Mouse (Mus musculus) megakaryocyte progenitor cell, adult 5-6 weeks (primary cell): ENCODE data around the gene Tas2r134. TPM values are rescaled to one million over a fixed set of nuclear protein-coding genes. Genes with fewer than 3 reads are reported as not detected.

Experiments
- ATAC-seq: replicated peaks from 2 replicates; pipeline ENCODE4 v1.8.0; 2016; ENCODE audit warnings: mild to moderate bottlenecking, moderate TSS enrichment, inconsistent platforms; ENCODE audit not compliant: poor library complexity
- total RNA-seq, 2 experiments: library from RNA; stranded (forward) in 1 of 2; stranded (reverse) in 1 of 2; fragments of 157-497, 149-512 nt in 1 of 2; fragments of 200-1000 nt in 1 of 2; gene quantifications; 2 replicates each; pipeline versions ENCODE4 v1.2.3 to v1.2.4; 2015 to 2017

The Tas2r134 gene
- total RNA-seq (2015): not detected in 2 replicates
- not detected in 2 replicates for total RNA-seq (2017)

DNA sequence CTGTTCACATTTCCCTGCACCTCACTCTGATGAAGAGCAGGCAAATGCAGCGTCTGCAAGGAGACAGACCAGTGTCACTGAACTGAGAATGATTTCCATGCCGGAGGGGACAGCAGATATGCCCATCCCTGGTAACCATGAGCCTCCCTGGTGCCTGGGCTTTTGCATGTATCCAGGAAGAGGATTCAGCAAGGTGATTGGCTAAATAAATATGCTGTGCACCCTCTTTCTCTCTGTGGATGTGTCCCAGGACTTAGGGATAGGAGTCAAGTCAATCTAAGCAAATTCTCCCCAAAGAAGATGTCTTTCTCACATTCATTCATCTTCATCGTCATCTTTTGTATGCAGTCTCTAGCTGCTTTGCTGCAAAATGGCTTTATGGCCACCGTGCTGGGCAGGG is at the start of gene Tas2r134:
Tas2r134 (plus strand) TSS at position 301 of the 400 bp plus-strand sequence.
- ATAC-seq: no peak

DNA sequence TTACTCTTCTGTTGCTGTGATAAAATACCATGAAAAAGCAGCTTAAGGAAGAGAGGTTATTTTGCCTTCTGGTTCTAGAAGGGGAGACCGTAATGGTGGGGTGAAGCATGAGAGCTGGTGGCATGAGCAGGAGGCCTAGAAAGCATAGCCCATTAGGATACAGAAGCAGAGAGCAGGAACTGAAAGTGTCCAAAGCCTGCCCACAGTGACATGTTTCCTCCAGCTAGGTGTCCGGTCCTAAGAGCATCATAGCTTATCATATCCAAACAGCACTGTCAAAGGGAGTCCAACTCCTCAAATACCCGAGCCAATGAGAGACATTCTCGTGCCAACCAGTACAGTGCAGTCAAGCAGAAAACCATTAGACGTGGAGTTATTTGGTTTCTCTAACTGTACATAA is 47.5 kb upstream of the Tas2r134 start:
- peak; percentile 61 for ATAC-seq

DNA sequence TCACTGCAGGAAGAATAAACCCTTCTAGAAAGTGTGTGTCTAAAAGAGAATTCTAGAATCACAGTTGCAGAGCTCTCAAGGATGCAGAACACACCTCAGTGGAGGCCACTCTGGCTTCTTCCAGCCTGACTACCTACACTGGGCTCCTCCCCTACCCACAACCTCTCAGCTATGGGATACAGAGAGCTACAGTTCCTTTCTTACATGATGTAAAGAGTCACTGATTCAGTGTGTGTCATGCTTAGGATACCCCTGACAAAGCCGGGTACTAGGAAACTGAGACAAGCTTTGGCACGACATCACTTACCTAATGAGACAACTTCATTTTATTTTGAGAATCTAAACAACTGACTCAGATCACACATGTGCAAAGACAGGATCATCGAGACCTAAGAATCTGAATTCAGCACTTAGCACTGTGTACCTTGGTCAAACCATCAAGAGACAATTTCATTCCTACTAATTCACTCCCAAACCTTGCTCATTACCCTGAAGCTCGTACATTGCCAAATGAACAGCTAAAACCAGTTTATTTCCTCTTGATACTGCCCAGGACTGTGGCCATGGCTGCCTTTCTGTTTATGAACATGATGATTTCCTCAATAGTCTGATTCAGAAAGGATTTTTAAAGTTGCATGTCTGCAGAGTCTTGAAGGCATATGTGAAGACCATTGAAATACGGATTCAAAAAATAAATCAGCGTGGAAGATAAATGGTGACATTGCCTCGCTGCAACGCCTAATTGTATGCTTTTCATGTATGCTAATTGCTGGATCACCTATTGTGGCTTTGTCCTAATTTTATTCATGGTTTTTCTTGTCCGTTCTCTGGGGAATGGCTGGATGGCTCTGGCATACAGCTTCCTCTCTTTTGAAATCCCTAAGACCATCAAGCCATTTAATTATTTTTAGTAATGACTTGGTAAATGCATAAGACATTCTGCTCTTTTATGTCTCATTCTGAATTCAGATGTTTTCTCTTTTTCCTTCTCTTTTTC is 43.0 kb upstream of the Tas2r134 start:
- ATAC-seq: no peak

DNA sequence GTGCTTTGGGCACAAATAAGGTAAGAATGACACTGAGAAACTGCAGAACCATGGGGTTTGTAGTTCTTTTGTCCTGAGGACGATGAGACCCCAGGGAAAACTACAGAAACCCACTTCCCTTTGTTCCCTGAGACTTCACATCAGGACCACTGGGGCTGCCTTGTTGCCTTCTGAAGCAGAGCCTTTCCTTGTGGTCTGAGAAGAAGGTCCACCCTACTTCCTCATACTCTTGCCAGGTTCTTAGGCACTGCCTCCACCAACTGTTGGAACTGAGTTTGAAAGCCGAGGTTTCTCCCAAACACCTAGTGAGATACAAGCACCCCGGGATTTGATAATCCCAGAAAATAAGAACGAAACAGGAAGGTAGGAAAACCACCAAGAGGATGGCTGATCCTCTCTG is 39.0 kb upstream of the Tas2r134 start:
- ATAC-seq: peak; percentile 77

DNA sequence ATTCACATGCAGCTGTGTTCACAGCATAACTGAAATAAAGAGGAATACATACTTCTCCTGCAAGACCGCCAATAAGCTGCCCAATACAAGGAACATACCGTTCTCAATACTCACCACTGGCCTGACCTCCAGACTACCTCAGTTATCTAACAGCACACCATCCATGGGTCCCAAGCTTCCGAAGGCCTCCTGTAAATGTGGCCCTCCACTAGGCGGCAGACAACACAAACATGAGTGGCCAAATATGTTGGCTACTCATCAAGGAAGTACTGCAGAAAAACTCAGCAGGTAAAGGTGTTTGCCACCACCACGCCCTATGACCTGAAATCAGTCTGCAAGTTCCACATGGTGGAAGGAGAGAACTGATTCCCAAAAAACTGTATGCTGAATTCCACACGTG is 38.4 kb upstream of the Tas2r134 start:
- no peak for ATAC-seq

DNA sequence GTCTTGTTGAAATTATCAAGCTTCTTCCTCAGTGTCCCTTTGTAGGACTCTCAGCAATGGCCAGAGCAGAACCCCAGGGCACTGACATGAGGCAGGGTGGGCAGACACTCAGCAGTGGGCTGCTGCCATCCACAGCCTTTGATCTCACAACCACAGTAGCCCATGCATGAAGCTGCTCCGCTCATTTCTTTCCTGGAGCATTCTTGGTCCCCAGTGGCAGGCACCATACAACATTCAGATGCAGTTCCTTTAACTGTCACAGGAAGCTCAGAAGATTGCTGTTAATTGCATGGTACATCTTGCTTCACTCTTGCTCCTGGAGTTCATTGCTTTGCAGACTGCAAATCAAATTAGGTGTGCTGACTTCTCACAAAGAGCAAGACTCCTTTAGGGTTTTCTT is 37.7 kb upstream of the Tas2r134 start:
- ATAC-seq: peak; percentile 51

DNA sequence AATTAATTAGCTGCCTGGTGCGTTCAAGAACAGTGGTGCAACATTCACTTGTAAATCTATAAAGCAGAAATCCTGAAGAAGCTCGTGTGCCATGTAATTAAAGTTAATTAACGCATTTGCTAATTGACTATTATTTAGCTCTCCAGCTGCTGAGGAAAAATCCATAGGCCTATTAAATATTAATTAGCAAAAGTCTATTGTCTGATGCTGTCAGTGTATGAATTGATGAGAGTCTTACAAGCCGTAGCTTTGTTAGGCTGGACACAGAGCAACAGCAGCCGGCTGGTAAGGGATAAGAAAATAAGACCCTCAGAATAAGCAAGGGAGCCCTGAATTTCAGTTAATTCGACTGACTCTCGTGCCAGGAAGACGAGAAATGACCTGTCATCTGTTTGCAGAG is 37.0 kb upstream of the Tas2r134 start:
- no peak for ATAC-seq

DNA sequence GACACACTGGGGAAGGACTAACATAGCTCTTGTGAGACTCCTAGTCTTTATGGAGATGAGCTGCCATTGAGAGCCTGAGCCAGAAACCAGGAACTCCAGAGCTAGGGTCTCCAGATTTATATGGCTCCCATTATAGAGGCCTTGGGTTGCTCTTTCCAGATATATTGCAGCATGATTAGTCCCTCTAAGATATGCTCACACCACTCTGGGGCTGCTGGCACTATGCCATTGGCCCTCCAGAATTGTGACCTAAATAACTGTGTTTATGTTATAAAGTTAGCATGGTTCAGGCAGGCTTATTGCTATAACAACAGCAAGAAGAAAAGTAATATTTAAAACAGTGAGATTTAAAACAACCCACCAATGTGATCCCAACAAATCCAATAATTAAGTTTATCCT is 35.2 kb upstream of the Tas2r134 start:
- no peak for ATAC-seq

DNA sequence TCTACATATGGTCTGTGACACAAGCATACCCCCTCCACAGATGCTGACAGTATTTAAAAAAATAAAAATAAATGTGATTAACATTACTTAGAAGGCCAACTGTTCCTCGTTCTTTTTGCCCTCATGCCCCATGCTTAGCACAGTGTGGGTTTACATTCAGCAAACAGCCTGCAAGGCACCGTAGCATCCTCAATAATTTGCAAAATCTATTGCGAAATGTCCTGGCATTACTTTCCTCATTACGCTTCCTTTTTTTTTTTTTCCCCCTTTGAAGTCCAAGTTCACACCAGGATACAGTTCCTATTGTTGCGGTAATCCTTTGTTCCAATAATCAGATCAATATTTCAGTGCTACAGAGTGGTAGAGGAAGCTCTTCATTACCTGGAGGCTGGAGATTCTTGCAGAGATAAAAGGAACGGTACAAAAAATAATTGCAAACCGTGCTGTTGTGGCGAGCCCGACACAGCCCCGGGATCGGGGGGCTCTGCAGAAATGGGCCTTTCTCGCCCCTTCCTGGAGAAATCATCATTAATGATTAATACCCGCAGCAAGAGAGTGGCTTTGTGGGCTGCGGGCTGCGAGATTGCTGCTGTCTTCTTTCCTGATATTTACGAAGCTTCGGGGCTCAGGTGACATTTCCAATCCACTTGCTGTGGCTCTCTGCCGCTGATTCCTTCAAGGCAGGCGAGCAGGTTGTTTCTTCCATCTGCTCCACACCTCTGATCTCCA is 27.7 kb upstream of the Tas2r134 start:
- peak; percentile 85 for ATAC-seq

DNA sequence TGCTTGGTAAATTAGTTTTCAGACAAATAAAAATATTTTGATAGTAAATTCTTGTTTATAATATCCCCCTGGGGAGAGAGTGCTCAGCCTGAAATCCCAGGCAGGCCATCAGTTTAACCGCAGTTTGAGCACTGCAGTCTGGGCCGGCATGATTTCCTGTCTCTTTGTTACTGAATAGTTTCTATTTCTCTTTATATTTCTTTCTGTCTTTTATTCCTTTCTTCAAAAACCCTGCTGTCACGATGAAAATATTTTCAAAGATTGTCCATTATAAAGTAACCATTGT is 27.2 kb upstream of the Tas2r134 start:
- ATAC-seq: no peak

DNA sequence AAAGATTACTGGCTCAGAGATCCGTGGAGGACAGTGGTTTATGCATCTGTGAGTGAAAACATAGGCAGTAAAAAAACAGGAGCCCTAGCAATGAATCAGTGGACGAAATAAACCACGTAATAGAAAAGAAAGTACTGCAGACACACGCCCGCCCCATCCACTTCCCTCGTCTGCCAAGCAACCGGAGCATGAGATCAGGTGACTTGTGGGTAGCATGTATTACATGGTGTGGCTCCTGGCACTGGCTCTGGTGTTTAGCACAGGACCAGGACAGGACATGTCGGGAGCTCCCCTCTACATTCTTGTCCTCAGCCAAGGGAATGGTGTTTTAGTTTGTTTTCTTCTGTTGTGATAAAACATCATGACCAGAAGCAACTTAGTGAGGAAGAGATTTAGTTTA is 26.4 kb upstream of the Tas2r134 start:
- peak; percentile 61; the same call in 1 of the 2 replicates for ATAC-seq

DNA sequence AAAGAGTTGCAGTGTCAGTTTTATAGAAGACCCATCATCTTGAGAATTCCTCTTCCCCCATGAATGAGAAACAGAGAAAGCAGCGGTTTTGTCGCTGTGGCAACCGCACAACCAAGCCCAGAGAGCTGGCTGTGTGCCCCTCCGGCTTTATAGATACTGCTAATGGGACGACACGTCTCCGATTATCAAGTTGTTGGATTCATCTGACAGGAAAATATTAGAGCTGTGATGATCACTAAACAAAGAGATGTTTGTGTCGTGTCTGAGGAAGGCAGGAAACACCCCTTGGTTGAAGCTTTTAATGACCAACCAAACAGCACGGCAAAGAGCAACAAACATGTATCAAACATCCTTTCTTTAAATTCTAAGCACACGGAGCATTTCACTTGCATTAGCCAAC is 17.0 kb upstream of the Tas2r134 start:
- ATAC-seq: no peak

DNA sequence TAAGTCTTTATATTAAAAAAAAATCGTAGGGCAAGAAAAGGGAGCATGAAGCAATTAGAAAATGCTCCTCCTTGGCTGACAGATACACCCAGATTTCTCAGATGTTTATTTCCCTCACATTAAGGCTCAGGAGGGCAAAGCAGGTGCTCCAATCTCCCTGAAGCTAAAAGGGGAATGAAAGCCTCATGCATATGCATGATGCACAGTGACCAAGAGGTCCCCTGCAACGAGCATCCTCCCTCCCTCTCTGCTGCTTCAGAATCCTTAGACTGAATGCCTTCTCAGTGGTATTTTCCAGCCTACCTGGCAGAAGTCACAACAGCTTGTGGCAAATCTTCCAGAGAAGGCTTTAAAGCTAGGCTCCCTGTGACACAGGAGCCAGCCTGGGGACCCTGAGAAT is 16.4 kb upstream of the Tas2r134 start:
- ATAC-seq: no peak

DNA sequence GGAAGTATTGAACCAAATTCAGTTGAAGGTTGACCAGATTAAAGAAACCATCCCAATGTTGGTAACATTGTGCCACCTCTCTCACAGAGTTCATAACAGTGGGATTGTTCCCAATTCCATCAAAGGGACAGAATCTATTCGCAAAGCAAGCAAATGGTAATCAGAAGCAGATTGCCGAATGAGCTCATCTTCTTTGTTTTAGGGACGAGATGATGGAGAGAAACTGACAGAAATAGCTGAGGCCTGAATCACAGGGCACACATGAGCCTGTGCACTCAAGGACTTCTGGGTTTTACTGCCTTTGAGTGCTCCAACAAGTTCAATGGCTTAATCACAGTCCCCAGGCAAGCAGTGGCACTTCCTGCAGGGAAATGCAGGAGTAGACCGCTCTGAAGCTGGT is 13.6 kb upstream of the Tas2r134 start:
- ATAC-seq: no peak

DNA sequence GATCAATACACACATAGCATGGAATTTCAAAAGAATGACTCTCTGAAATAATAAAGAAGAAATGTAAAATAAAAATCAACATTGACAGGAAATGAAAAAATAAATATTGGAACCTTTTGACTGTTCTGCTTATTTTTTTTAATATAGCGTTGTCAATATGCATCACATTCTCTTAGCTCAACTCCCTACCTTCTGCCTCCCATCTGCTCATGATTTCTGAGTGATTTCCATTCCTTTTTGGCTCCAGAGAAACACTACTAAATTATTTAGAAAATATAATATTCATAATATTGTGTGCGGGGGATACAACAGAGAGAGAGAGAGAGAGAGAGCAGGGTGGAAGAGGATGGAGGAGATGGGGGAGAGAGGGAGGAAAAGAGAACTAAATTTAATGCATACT is 5.4 kb upstream of the Tas2r134 start:
- ATAC-seq: no peak

DNA sequence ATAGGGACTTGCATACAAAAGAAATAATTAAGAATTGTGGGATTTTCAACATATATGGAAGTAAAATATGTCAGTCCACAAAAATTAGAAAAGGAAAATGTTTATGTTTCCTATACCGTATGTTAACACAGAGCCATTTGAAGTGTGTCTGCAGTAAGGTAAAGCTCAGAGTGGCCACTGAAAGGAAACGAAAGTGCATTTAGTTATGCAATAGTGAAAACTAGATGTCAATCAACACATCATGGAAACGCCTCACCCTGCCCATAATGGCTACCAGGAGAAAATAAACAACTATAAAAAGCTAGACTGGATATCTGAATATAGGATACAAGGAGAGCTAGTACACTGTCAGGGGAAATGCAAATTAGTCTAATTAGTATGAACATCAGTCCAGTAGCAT is 1.3 kb upstream of the Tas2r134 start:
- ATAC-seq: 0 out of 2 replicates have a peak, but pooled peaks have one; percentile 50

DNA sequence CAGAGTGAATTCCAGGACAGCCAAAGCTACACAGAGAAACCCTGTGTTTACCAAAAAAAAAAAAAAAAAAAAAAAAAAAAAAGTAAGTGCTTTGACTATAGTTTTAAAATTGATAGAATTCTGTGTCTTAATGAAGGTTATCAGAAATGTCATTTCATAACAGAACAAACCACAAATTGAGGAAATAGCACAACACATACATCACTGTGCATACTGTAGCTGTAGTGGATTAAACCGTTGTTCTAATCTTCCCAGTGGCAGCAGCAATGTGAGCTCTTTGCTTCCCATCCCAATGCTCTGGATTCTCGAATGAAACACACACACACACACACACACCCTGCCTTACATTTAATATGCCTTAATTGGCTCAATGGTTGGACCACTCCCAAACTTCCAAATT is 4.1 kb downstream of the Tas2r134 start:
- peak; percentile 68; the same call in 1 of the 2 replicates for ATAC-seq

DNA sequence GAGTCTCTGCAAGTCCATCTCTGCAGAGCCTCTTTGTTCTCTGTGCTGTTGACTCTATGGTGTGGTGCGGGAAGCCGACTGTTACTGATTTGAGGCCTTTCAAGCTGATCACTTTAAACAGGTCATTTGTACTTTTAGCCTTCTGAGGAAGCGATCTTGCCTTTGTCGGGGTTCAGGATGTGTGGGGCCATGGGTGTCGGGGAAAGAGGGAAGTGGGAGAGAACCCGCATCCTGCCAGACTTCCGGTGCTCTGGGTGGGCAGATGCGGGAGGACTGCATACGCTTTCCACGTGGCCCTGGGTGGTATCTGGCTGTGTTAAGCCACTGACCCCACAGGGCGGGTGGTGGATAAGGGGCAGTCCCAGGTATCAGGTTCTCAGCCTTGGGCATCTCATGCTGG is 10.4 kb downstream of the Tas2r134 start:
- peak; percentile 98 for ATAC-seq

DNA sequence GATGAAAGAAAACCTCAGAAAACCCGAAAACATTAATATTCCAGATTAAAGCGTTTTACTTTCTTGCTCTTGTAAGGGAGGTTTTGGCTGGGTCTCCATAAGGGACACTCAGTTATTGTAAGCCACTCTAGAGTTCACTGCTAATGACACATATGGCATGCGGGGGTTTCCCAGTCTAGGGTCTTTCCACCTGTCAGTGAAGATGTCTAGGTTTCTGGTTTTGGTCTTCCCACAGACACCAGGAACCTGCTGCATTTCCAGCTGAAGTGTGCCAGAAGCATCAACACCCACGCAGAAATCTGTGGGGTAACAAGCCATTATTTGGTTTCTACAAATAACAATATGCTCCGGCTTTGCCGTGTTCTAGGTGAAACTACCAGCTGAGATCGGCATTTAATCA is 14.3 kb downstream of the Tas2r134 start:
- no peak for ATAC-seq

DNA sequence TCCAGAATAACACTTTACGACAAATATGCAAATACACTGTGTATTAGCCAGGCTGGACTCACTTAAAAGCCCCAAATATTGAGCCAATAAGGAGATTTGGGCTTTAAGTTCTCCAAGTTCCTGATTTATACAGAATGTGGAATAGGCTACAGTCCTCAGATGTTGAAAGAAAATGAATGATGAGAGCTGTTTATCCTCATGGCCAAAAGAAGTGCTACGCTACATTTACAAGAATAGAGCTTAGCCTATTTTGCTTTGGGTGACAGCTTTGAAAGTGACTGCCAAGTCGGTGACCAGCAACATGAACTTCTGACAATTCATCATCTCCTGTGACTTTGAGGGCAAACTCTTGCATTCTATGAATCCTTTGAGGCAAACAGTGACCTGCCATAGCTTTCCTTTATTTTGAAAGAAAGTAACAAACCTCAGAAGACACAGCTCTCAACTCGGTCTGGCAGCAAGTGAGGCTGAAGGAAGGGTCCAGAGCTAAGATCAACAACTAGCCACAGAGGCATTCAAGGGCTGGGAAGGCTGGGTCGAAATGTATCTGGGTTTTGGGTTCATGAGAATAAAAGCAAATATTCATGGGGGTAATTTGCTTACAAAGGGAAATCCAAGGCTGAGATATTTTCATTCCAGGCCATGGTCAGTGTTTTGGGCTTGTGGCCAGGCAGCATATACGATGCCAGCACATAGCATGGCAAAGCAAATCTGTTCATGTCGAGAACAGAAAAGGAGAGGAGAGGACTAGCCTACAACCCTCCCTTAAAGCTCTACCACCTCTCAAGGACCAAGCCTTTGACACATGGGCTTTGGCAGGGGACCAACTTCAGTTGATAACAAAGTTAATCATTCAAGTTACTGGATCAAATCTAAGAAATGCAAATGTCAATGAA is 16.2 kb downstream of the Tas2r134 start:
- ATAC-seq: no peak

DNA sequence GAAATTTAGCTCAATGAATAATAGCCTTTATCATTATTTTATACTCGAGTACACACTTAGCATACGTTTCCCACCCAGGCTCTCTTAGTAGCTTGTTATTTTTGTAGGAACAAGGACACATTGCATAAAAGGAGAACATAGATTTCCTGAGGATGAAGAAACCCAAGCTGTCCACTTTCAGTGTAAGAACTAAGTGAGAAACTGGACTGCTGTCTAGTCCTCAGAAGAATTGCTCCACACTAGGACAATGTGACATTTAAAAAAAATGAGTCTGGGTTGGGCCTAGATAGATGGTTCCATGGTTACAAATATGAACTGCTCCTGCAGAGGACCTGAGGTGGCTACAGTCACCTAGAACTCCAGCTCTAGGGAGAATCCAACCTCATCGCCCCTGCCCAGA is 20.7 kb downstream of the Tas2r134 start:
- ATAC-seq: peak; percentile 64
